Mouse (Mus musculus): ENCODE data around the gene Hs3st3a1.

The Hs3st3a1 gene

GRCm38 (mm10) chr11:64549380-64549779 lies 114.2 kb downstream of the Hs3st3a1 start:
- TF ChIP-seq NANOG (IDR thresholded peaks at IDR 0.05; ENCODE audit: borderline replicate concordance, low read length) (no peak), POU5F1 (IDR thresholded peaks at IDR 0.05; ENCODE audit: borderline replicate concordance, low read length) (no peak), CTCF (conservative IDR thresholded peaks at IDR 0.05; ENCODE audit: low read length) (no peak)
- H3K4me3 ChIP-seq (replicated peaks; ENCODE audit: low read length): no peak overlapping the region
- H3K9me3 ChIP-seq (ENCODE audit: low read length): no peaks in the 10 kb centered on the region
- H3K27me3 ChIP-seq (ENCODE audit: insufficient read depth, low read length): no peaks in the 10 kb centered on the region
- no peaks in the 10 kb centered on the region for H3K36me3 ChIP-seq (ENCODE audit: insufficient read depth, low read length)
- H3K4me1 ChIP-seq (replicated peaks; ENCODE audit: low read depth, low read length): no peaks in the 10 kb centered on the region

GRCm38 (mm10) chr11:64549955-64550354 lies 114.8 kb downstream of the Hs3st3a1 start:
- Histone ChIP-seq H3K4me3 (replicated peaks; ENCODE audit: low read length) (no peak overlapping the region), H3K9me3 (ENCODE audit: low read length) (no peaks in the 10 kb centered on the region), H3K27me3 (ENCODE audit: insufficient read depth, low read length) (no peaks in the 10 kb centered on the region), H3K4me1 (replicated peaks; ENCODE audit: low read depth, low read length) (no peaks in the 10 kb centered on the region), H3K36me3 (ENCODE audit: insufficient read depth, low read length) (no peaks in the 10 kb centered on the region)
- TF ChIP-seq NANOG (IDR thresholded peaks at IDR 0.05; ENCODE audit: borderline replicate concordance, low read length) (no peak), POU5F1 (IDR thresholded peaks at IDR 0.05; ENCODE audit: borderline replicate concordance, low read length) (no peak), CTCF (conservative IDR thresholded peaks at IDR 0.05; ENCODE audit: low read length) (no peak)

GRCm38 (mm10) chr11:64558282-64558681 lies 123.2 kb downstream of the Hs3st3a1 start:
- Histone ChIP-seq H3K4me3 (replicated peaks; ENCODE audit: low read length) (no peak overlapping the region), H3K36me3 (ENCODE audit: insufficient read depth, low read length) (no peaks in the 10 kb centered on the region), H3K9me3 (ENCODE audit: low read length) (no peaks in the 10 kb centered on the region), H3K27me3 (ENCODE audit: insufficient read depth, low read length) (no peaks in the 10 kb centered on the region), H3K4me1 (replicated peaks; ENCODE audit: low read depth, low read length) (no peaks in the 10 kb centered on the region)
- TF ChIP-seq POU5F1 (IDR thresholded peaks at IDR 0.05; ENCODE audit: borderline replicate concordance, low read length): no peak
- TF ChIP-seq NANOG (IDR thresholded peaks at IDR 0.05; ENCODE audit: borderline replicate concordance, low read length): no peak
- no peak for TF ChIP-seq CTCF (conservative IDR thresholded peaks at IDR 0.05; ENCODE audit: low read length)

- H3K27me3 ChIP-seq (ENCODE audit: insufficient read depth, low read length): no peaks in the 10 kb centered on the region
- H3K36me3 ChIP-seq (ENCODE audit: insufficient read depth, low read length): no peaks in the 10 kb centered on the region
- TF ChIP-seq NANOG (IDR thresholded peaks at IDR 0.05; ENCODE audit: borderline replicate concordance, low read length): no peak
- TF ChIP-seq POU5F1 (IDR thresholded peaks at IDR 0.05; ENCODE audit: borderline replicate concordance, low read length): no peak
- TF ChIP-seq CTCF (conservative IDR thresholded peaks at IDR 0.05; ENCODE audit: low read length): no peak
- H3K9me3 ChIP-seq (ENCODE audit: low read length): no peaks in the 10 kb centered on the region
- H3K4me1 ChIP-seq (replicated peaks; ENCODE audit: low read depth, low read length): no peaks in the 10 kb centered on the region
- no peak overlapping the region for H3K4me3 ChIP-seq (replicated peaks; ENCODE audit: low read length)
Observed at GRCm38 (mm10) chr11:64559388-64559787, 124.3 kb downstream of the Hs3st3a1 start.

- no peaks in the 10 kb centered on the region for H3K9me3 ChIP-seq (ENCODE audit: low read length)
- no peaks in the 10 kb centered on the region for H3K36me3 ChIP-seq (ENCODE audit: insufficient read depth, low read length)
- no peak overlapping the region for H3K4me3 ChIP-seq (replicated peaks; ENCODE audit: low read length)
- no peaks in the 10 kb centered on the region for H3K4me1 ChIP-seq (replicated peaks; ENCODE audit: low read depth, low read length)
- H3K27me3 ChIP-seq (ENCODE audit: insufficient read depth, low read length): no peaks in the 10 kb centered on the region
- TF ChIP-seq POU5F1 (IDR thresholded peaks at IDR 0.05; ENCODE audit: borderline replicate concordance, low read length) (no peak), NANOG (IDR thresholded peaks at IDR 0.05; ENCODE audit: borderline replicate concordance, low read length) (no peak), CTCF (conservative IDR thresholded peaks at IDR 0.05; ENCODE audit: low read length) (no peak)
Observed at GRCm38 (mm10) chr11:64560471-64560870, 125.3 kb downstream of the Hs3st3a1 start.

- H3K4me1 ChIP-seq (replicated peaks; ENCODE audit: low read depth, low read length): no peaks in the 10 kb centered on the region
- no peaks in the 10 kb centered on the region for H3K9me3 ChIP-seq (ENCODE audit: low read length)
- H3K36me3 ChIP-seq (ENCODE audit: insufficient read depth, low read length): no peaks in the 10 kb centered on the region
- H3K27me3 ChIP-seq (ENCODE audit: insufficient read depth, low read length): no peaks in the 10 kb centered on the region
- no peak for TF ChIP-seq POU5F1 (IDR thresholded peaks at IDR 0.05; ENCODE audit: borderline replicate concordance, low read length)
- no peak for TF ChIP-seq NANOG (IDR thresholded peaks at IDR 0.05; ENCODE audit: borderline replicate concordance, low read length)
- no peak for TF ChIP-seq CTCF (conservative IDR thresholded peaks at IDR 0.05; ENCODE audit: low read length)
- H3K4me3 ChIP-seq (replicated peaks; ENCODE audit: low read length): no peak overlapping the region
Observed at GRCm38 (mm10) chr11:64562771-64563170, 127.6 kb downstream of the Hs3st3a1 start.
